ENCODE assay signal across 25 mouse cellular contexts in the genomic region with DNA sequence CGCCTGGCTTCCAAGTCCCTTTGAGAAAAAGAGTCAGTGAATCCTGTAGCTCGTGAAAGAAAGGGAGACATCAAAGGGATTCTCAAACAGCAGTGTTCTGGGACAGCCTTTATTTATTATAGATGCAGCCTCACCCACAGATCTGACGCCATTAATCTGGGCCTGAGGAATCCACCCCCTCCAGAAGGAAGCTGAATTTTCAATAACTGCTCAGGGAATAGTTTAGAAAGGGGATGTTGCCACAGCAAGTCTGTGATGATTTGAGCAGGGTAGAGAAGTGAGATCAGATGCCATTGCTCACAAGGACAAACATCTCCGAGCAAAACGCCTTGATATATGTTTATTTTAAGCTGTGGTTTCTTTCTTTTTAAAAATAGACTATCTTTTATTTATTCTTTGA. TPM values are rescaled to one million over a fixed set of nuclear protein-coding genes. Genes with fewer than 3 reads are reported as not detected.
DNase-seq lines count a peak whose midpoint lies in the region; ATAC-seq and TF ChIP-seq lines count a peak whose summit lies in the region.
"Had no signal": no experiment of that assay in that cellular context is flagged by ENCODE, and none has a peak within 500 bp of the region (broad histone marks: within the 10 kb centered on the region; RNA-seq: fewer than 3 reads in every experiment).

No protein-coding gene starts in this region.

- 48% methylated on average over 5 of the region's 5 CpGs for WGBS in hindbrain, embryonic 10.5 days
- WGBS in hindbrain, embryonic 12.5 days = 53% methylated on average over 5 of the region's 5 CpGs
- WGBS in lung, embryonic 14.5 days = 23% methylated on average over 5 of the region's 5 CpGs

- 0 out of 2 replicates have a peak overlapping the region, but pooled peaks have one; percentile 8 for H3K27ac ChIP-seq in hindbrain, embryonic 10.5 days
- no peak overlapping the region for H3K27ac ChIP-seq in hindbrain, embryonic 12.5 days
- no peak overlapping the region for H3K27ac ChIP-seq in lung, embryonic 14.5 days (ENCODE audit: low read depth)
- peak overlapping the region; percentile 89 for H3K27ac ChIP-seq in bone marrow macrophage, adult 2 months (ENCODE audit: insufficient read depth, low read depth, low read length)
- H3K27ac ChIP-seq: forebrain, embryonic 13.5 days; heart, embryonic 13.5 days; limb, embryonic 10.5 days; liver, embryonic 13.5 days had no signal

- no peak for TF ChIP-seq CTCF in lung, embryonic 14.5 days (IDR thresholded peaks at IDR 0.05; ENCODE audit: low read depth)
- no peak for TF ChIP-seq CTCF in bone marrow macrophage, adult 2 months (IDR thresholded peaks at IDR 0.05; ENCODE audit: low read depth, low read length)

- no peaks in the 10 kb centered on the region for H3K9me3 ChIP-seq in hindbrain, embryonic 10.5 days
- no peaks in the 10 kb centered on the region for H3K9me3 ChIP-seq in hindbrain, embryonic 12.5 days (replicated peaks)
- H3K9me3 ChIP-seq in lung, embryonic 14.5 days (ENCODE audit: low read depth, low read length) = no peaks in the 10 kb centered on the region
- H3K9me3 ChIP-seq: forebrain, embryonic 13.5 days; heart, embryonic 13.5 days; limb, embryonic 10.5 days; liver, embryonic 13.5 days; megakaryocyte, embryonic 14.5 days had no signal

- no peak for TF ChIP-seq POLR2A in bone marrow macrophage, adult 2 months (IDR thresholded peaks at IDR 0.05; ENCODE audit: borderline replicate concordance, low read depth, low read length)

- H3K36me3 ChIP-seq in hindbrain, embryonic 10.5 days = no peaks in the 10 kb centered on the region
- H3K36me3 ChIP-seq in hindbrain, embryonic 12.5 days = no peaks in the 10 kb centered on the region
- H3K36me3 ChIP-seq in lung, embryonic 14.5 days (ENCODE audit: insufficient read depth) = no peaks in the 10 kb centered on the region
- H3K36me3 ChIP-seq: heart, embryonic 13.5 days; limb, embryonic 10.5 days; liver, embryonic 13.5 days had no signal

- no peak overlapping the region for H3K4me2 ChIP-seq in hindbrain, embryonic 12.5 days (replicated peaks)
- no peak overlapping the region for H3K4me2 ChIP-seq in lung, embryonic 14.5 days
- H3K4me2 ChIP-seq: forebrain, embryonic 13.5 days; heart, embryonic 13.5 days; liver, embryonic 13.5 days had no signal

- H3K9ac ChIP-seq in hindbrain, embryonic 12.5 days = no peak overlapping the region
- no peak overlapping the region for H3K9ac ChIP-seq in lung, embryonic 14.5 days
- H3K9ac ChIP-seq: forebrain, embryonic 13.5 days; heart, embryonic 13.5 days; liver, embryonic 13.5 days had no signal

- no peak for DNase-seq in hindbrain, embryonic 10.5 days (ENCODE audit: low spot score)
- DNase-seq in lung, embryonic 14.5 days = peak; percentile 44
- DNase-seq in lung, postnatal 14 days = no peak
- DNase-seq in lung, postnatal 36 days = peak; percentile 14
- no peak for DNase-seq in layer of hippocampus, postnatal 10 days (ENCODE audit: low spot score in 2 of 2)
- DNase-seq: adrenal gland, adult 8-10 months; cerebellum, adult 11-12 months; cerebellum, postnatal 25 days; heart, postnatal 36 days; kidney, adult 11 months; kidney, postnatal 4 days; layer of hippocampus, adult 9-11 months; liver, embryonic 13.5 days; thymus, postnatal 25 days had no signal

- H3K4me1 ChIP-seq in hindbrain, embryonic 10.5 days (replicated peaks) = peaks cover 3% of the 10 kb centered on the region; the same call in 1 of the 2 replicates
- H3K4me1 ChIP-seq in hindbrain, embryonic 12.5 days = no peaks in the 10 kb centered on the region; the same call in 1 of the 2 replicates
- peaks cover 5% of the 10 kb centered on the region; the same call in 1 of the 2 replicates for H3K4me1 ChIP-seq in lung, embryonic 14.5 days (ENCODE audit: insufficient read depth)
- peaks cover 25% of the 10 kb centered on the region for H3K4me1 ChIP-seq in bone marrow macrophage, adult 2 months (ENCODE audit: control insufficient read depth, insufficient read depth, low read length)
- H3K4me1 ChIP-seq: limb, embryonic 10.5 days had no signal

- H3K4me3 ChIP-seq in hindbrain, embryonic 10.5 days = no peak overlapping the region
- H3K4me3 ChIP-seq in hindbrain, embryonic 12.5 days = no peak overlapping the region
- H3K4me3 ChIP-seq in lung, embryonic 14.5 days (ENCODE audit: low read depth, low read length) = no peak overlapping the region
- H3K4me3 ChIP-seq in bone marrow macrophage, adult 2 months (ENCODE audit: insufficient read depth, low read length) = no peak overlapping the region
- H3K4me3 ChIP-seq: forebrain, embryonic 13.5 days; heart, embryonic 13.5 days; limb, embryonic 10.5 days; liver, embryonic 13.5 days; megakaryocyte, embryonic 14.5 days; myocyte had no signal

- peaks cover 9% of the 10 kb centered on the region for H3K27me3 ChIP-seq in hindbrain, embryonic 10.5 days (ENCODE audit: insufficient read depth, poor library complexity, severe bottlenecking)
- H3K27me3 ChIP-seq in hindbrain, embryonic 12.5 days = no peaks in the 10 kb centered on the region
- H3K27me3 ChIP-seq in lung, embryonic 14.5 days (ENCODE audit: insufficient read depth, low read length) = no peaks in the 10 kb centered on the region
- H3K27me3 ChIP-seq: forebrain, embryonic 13.5 days; heart, embryonic 13.5 days; liver, embryonic 13.5 days had no signal

- ATAC-seq in hindbrain, embryonic 12.5 days (ENCODE audit: low FRiP score) = no peak
- peak; percentile 68 for ATAC-seq in lung, embryonic 14.5 days (ENCODE audit: insufficient read depth)
- ATAC-seq: CD4-positive, CD25-positive, alpha-beta regulatory T cell, adult 4 months; forebrain, embryonic 13.5 days; hindbrain, embryonic 16.5 days; Patski had no signal

RNA-seq across cellular contexts. Expression of a gene that starts 26.1 kb away (rescaled TPM):
- polyA plus RNA-seq in hindbrain, embryonic 10.5 days (2016; fragmentation: Nextera tagmentation; extraction: Ambion mirVana) = 30.0 and 40.7 TPM in 2 replicates
- 35.8 and 38.9 TPM in 2 replicates for polyA plus RNA-seq in hindbrain, embryonic 12.5 days (2016; fragmentation: Nextera tagmentation; extraction: Ambion mirVana)
- 54.3 and 58.3 TPM in 2 replicates for polyA plus RNA-seq in lung, embryonic 14.5 days (2014; fragmentation: Nextera tagmentation; extraction: Ambion mirVana)
- 889 and 906 TPM in 2 replicates for polyA plus RNA-seq in bone marrow macrophage, adult 2 months (2012; ENCODE audit: insufficient read depth, insufficient read length, missing spikeins)
- total RNA-seq in layer of hippocampus, postnatal 10 days (2021) = 10 to 100 TPM; 18.7 to 23.7 TPM

RNA-seq across cellular contexts. Expression of a gene that starts 27.9 kb away (rescaled TPM):
- polyA plus RNA-seq in hindbrain, embryonic 10.5 days (2016; fragmentation: Nextera tagmentation; extraction: Ambion mirVana) = 11.2 and 11.4 TPM in 2 replicates
- polyA plus RNA-seq in hindbrain, embryonic 12.5 days (2016; fragmentation: Nextera tagmentation; extraction: Ambion mirVana) = 16.8 and 18.4 TPM in 2 replicates
- polyA plus RNA-seq in lung, embryonic 14.5 days (2014; fragmentation: Nextera tagmentation; extraction: Ambion mirVana) = 22.9 and 25.2 TPM in 2 replicates
- 59.7 and 60.3 TPM in 2 replicates for polyA plus RNA-seq in bone marrow macrophage, adult 2 months (2012; ENCODE audit: insufficient read depth, insufficient read length, missing spikeins)
- total RNA-seq in layer of hippocampus, postnatal 10 days (2021) = 1 to 10 TPM; 6.8 to 6.9 TPM

RNA-seq across cellular contexts. Expression of a gene that starts 51.0 kb away (rescaled TPM):
- 1.0 and 1.2 TPM in 2 replicates for polyA plus RNA-seq in hindbrain, embryonic 10.5 days (2016; fragmentation: Nextera tagmentation; extraction: Ambion mirVana)
- polyA plus RNA-seq in hindbrain, embryonic 12.5 days (2016; fragmentation: Nextera tagmentation; extraction: Ambion mirVana) = 1.3 and 1.5 TPM in 2 replicates
- 1.1 and 1.5 TPM in 2 replicates for polyA plus RNA-seq in lung, embryonic 14.5 days (2014; fragmentation: Nextera tagmentation; extraction: Ambion mirVana)
- 0.53 TPM in 1 of 2 replicates, not detected in the other for polyA plus RNA-seq in bone marrow macrophage, adult 2 months (2012; ENCODE audit: insufficient read depth, insufficient read length, missing spikeins)
- under 1 TPM; 0.20 to 0.25 TPM for total RNA-seq in layer of hippocampus, postnatal 10 days (2021)
- total RNA-seq: left cerebral cortex, adult 8-10 months had no signal
- polyA plus RNA-seq: myocyte had no signal

Comparison
In these comparisons a context has a peak if more than half of its experiments do, and no peak if none do; other contexts are left out.
1. DNase-seq: peak in lung, embryonic 14.5 days (single experiment) and lung, postnatal 36 days (single experiment); none in hindbrain, embryonic 10.5 days (single experiment), lung, postnatal 14 days (single experiment) and layer of hippocampus, postnatal 10 days (0 of 2).
2. H3K27ac ChIP-seq: peak in hindbrain, embryonic 10.5 days (single experiment) and bone marrow macrophage, adult 2 months (single experiment); none in hindbrain, embryonic 12.5 days (single experiment) and lung, embryonic 14.5 days (single experiment).
3. RNA of a gene that starts 26.1 kb away (polyA plus RNA-seq): 889 to 906 TPM in bone marrow macrophage, adult 2 months; 54.3 to 58.3 TPM in lung, embryonic 14.5 days, 35.8 to 38.9 TPM in hindbrain, embryonic 12.5 days and 30.0 to 40.7 TPM in hindbrain, embryonic 10.5 days; every median in the first group is over 10 times any median in the second.